ENCODE assay signal across 25 mouse cellular contexts in genomic region chr14:115228075-115228474, GRCm38 (mm10).
"Had no signal": no experiment of that assay in that cellular context is flagged by ENCODE, and none has a peak within 500 bp of the region (broad histone marks: within the 10 kb centered on the region; RNA-seq: fewer than 3 reads in every experiment).

No protein-coding gene starts in this region.

- H3K27ac ChIP-seq: gastrocnemius, adult 2 months; heart, embryonic 10.5 days; hindbrain, embryonic 10.5 days; hindbrain, embryonic 12.5 days; hindbrain, embryonic 14.5 days; intestine, embryonic 15.5 days; layer of hippocampus, adult 2 months; left cerebral cortex, adult 2 months; limb, embryonic 13.5 days; limb, embryonic 15.5 days; liver, embryonic 12.5 days had no signal

- H3K9me3 ChIP-seq: heart, embryonic 10.5 days; heart, embryonic 12.5 days; hindbrain, embryonic 10.5 days; hindbrain, embryonic 12.5 days; intestine, embryonic 15.5 days; limb, embryonic 13.5 days; limb, embryonic 15.5 days; liver, embryonic 12.5 days had no signal

- ATAC-seq: hindbrain, embryonic 16.5 days; inflammation-experienced regulatory T-cells, adult 6 months; intestine, embryonic 15.5 days; intestine, postnatal 0 days; liver, embryonic 12.5 days had no signal

- H3K36me3 ChIP-seq: heart, embryonic 10.5 days; heart, embryonic 12.5 days; hindbrain, embryonic 10.5 days; hindbrain, embryonic 12.5 days; intestine, embryonic 15.5 days; limb, embryonic 13.5 days; limb, embryonic 15.5 days; liver, embryonic 12.5 days had no signal

- H3K4me2 ChIP-seq: heart, embryonic 12.5 days; hindbrain, embryonic 12.5 days; hindbrain, embryonic 14.5 days; intestine, embryonic 15.5 days; limb, embryonic 13.5 days; limb, embryonic 15.5 days; liver, embryonic 12.5 days had no signal

- H3K9ac ChIP-seq: heart, embryonic 12.5 days; hindbrain, embryonic 12.5 days; hindbrain, embryonic 14.5 days; intestine, embryonic 15.5 days; limb, embryonic 13.5 days; limb, embryonic 15.5 days; liver, embryonic 12.5 days had no signal

- H3K4me1 ChIP-seq: heart, embryonic 10.5 days; heart, embryonic 12.5 days; hindbrain, embryonic 10.5 days; hindbrain, embryonic 12.5 days; intestine, embryonic 15.5 days; limb, embryonic 13.5 days; limb, embryonic 15.5 days; liver, embryonic 12.5 days had no signal

- H3K27me3 ChIP-seq: heart, embryonic 12.5 days; hindbrain, embryonic 12.5 days; intestine, embryonic 15.5 days; limb, embryonic 13.5 days; limb, embryonic 15.5 days; liver, embryonic 12.5 days had no signal

- H3K4me3 ChIP-seq: gastrocnemius, adult 2 months; heart, embryonic 10.5 days; heart, embryonic 12.5 days; hindbrain, embryonic 10.5 days; hindbrain, embryonic 12.5 days; intestine, embryonic 15.5 days; layer of hippocampus, adult 2 months; left cerebral cortex, adult 2 months; limb, embryonic 13.5 days; limb, embryonic 15.5 days; liver, embryonic 12.5 days had no signal

- DNase-seq: gastrocnemius, adult 2 months; gastrocnemius, postnatal 10 days; gastrocnemius, postnatal 25 days; heart, adult 18-20 months; heart, postnatal 10 days; heart, postnatal 4 days; kidney, adult 18-20 months; kidney, adult 8-10 months; kidney, postnatal 10 days; kidney, postnatal 25 days; kidney, postnatal 4 days had no signal
